In genomic region chr7:64619261-64619660, GRCm38 (mm10) we compare ENCODE assay signal across 23 mouse cellular contexts.
"Had no signal": no experiment of that assay in that cellular context is flagged by ENCODE, and none has a peak within 500 bp of the region (broad histone marks: within the 10 kb centered on the region; RNA-seq: fewer than 3 reads in every experiment).

No protein-coding gene starts in this region.

- H3K4me2 ChIP-seq: heart, embryonic 11.5 days; heart, embryonic 13.5 days; heart, embryonic 15.5 days; hindbrain, embryonic 14.5 days; kidney, embryonic 15.5 days; limb, embryonic 13.5 days; limb, embryonic 15.5 days; liver, embryonic 12.5 days had no signal

- H3K9ac ChIP-seq: heart, embryonic 13.5 days; heart, embryonic 15.5 days; hindbrain, embryonic 14.5 days; kidney, embryonic 15.5 days; limb, embryonic 13.5 days; limb, embryonic 15.5 days; liver, embryonic 12.5 days had no signal

- H3K4me1 ChIP-seq: heart, embryonic 13.5 days; heart, embryonic 15.5 days; limb, embryonic 13.5 days; limb, embryonic 15.5 days; liver, embryonic 12.5 days had no signal

- ATAC-seq: hindbrain, postnatal 0 days; intestine, embryonic 16.5 days; liver, embryonic 12.5 days had no signal

- H3K36me3 ChIP-seq: heart, embryonic 13.5 days; heart, embryonic 15.5 days; kidney, embryonic 15.5 days; limb, embryonic 13.5 days; limb, embryonic 15.5 days; liver, embryonic 12.5 days had no signal

- DNase-seq: gastrocnemius, postnatal 14 days; gastrocnemius, postnatal 36 days; heart, adult 18-20 months; heart, postnatal 14 days; heart, postnatal 36 days; kidney, adult 11 months; kidney, adult 2 months; kidney, adult 9 months; kidney, postnatal 14 days; layer of hippocampus, adult 9-11 months; layer of hippocampus, postnatal 36 days; left cerebral cortex, postnatal 4 days had no signal

- H3K27ac ChIP-seq: heart, embryonic 13.5 days; heart, embryonic 15.5 days; hindbrain, embryonic 14.5 days; hindbrain, postnatal 0 days; kidney, embryonic 15.5 days; kidney, postnatal 0 days; limb, embryonic 13.5 days; limb, embryonic 15.5 days; liver, embryonic 12.5 days had no signal

- H3K4me3 ChIP-seq: heart, embryonic 13.5 days; heart, embryonic 15.5 days; kidney, embryonic 15.5 days; limb, embryonic 13.5 days; limb, embryonic 15.5 days; liver, embryonic 12.5 days had no signal

- H3K27me3 ChIP-seq: heart, embryonic 13.5 days; heart, embryonic 15.5 days; kidney, embryonic 15.5 days; limb, embryonic 13.5 days; limb, embryonic 15.5 days; liver, embryonic 12.5 days had no signal

- H3K9me3 ChIP-seq: heart, embryonic 13.5 days; heart, embryonic 15.5 days; kidney, embryonic 15.5 days; limb, embryonic 13.5 days; limb, embryonic 15.5 days had no signal
